Mouse (Mus musculus) frontal cortex, postnatal 36 days (tissue): ENCODE data around the gene Hypm.

Experiments
- DNase-seq, 2 experiments: peaks; one replicate each; pipeline ENCODE4 v3.0.0; 2022; ENCODE audit warnings: low spot score in 2 of 2

Gene Hypm

DNA sequence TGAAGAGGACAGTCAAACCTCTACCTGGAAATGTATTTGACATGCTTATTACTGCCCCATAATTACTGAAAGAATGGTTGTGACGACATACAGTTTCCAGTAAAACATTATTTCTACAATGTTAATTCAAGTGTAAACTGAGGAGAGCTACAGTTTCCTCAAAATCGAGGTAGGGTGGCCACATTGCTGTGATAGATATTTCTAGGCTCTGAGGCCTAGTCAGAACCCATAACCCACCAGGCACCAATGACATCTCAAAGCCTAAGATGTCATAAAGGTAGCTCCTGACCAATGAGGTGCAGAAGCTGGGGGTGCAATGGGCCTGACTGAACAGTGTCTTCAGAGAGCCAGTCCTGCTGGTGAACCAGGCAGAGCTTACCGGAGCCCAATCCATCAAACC, at the start of gene Hypm:
Gene Hypm, plus strand, starts transcription at position 301 of the 400 bp plus-strand sequence.
- no peak for DNase-seq

DNA sequence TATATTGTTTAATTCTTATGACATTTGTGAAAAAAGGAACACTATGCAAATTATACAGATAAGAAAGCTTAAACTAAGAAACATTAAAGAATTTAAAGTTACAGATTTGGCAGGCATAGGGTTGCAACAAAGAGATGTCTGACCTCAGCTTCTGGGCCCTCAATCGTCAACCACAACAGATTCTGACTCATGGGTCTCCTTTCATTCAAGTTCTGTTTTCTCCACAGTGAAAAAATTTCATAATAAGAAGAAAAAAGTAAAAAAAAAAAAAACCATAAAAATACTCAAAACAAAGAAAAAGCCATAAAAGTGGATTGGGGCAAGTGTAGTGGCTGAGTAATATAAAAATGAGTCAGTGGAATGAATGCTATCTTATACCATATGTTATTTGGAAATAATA, 36.6 kb upstream of the Hypm start:
- no peak for DNase-seq

DNA sequence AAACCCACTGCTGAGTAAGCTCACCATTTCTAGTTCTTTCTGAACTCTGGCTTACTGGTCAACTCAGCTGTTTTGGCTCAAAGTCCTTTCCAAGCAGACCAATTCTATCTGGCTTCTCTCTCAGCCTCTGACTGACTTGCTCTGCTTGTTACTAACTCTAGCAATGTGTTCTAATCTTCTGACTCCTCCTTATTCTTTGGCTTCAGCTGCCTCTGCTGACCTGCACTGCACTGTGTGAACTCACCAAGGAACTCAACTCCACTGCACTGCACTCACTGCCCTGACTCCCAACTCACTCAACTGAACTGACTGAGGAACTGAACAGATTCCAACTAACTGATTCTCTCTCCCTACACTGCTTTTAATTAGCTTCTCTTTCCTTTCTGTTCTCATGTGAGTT, 34.3 kb upstream of the Hypm start:
- no peak for DNase-seq

DNA sequence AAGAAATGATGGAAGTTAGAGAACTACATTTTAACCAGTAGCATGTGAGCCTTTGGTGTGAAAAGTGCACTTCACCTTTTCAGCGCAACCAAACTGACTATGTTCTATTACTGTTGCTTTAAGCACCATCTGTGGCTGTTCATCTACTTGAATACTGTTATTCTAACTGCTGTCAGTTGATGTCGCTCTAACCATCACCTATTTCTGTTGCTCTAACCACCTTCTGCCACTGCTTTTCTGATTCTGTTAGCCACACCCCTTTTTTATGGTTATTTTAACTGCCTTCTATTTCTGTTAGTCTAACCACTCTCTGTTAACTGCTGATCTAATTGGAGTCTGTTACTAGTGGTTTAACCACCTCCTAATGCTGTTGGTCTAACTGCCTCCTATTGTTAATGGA, 11.9 kb upstream of the Hypm start:
- no peak for DNase-seq

DNA sequence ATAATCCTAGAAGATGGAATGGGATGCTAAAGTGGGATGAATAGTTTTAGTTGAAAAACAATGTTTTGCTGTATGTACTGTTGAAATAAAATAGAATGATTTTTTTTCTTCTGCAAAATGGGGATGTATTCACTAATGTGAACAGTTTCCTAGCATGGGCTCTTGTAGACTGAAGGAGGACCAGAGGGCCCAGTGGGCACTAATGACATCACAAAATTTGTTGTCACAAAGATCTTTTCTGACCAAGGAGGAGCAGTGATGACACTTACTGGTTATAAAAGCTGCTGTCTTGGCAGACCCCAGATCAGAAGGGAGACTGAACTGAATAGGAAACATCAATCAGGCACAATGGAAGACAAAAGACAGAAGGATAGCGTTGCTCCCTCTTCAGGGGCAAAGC, 2.7 kb downstream of the Hypm start, which contains the start of gene H2al3:
Gene H2al3, plus strand, starts transcription at position 301 of the 400 bp plus-strand sequence.
- no peak for DNase-seq

DNA sequence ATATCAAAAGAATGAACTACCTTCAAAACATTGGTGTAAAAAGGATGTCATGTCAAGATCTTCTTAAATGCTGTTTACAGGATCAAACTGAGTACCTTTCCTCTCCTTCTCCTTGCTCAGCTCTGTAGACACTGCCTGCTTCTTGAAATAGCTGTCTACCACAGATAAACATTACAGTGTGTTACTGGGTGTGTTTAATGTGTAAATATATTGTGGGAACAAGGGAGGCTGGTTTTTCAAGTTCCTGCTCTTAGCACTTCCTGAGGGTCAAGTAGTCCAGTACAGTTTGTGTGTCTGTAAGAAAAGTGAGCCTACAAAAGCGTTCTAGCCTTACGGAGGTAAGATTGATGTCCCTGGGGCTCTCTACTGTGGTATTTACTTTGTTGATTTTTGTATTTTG, 15.1 kb downstream of the Hypm start:
- no peak for DNase-seq

DNA sequence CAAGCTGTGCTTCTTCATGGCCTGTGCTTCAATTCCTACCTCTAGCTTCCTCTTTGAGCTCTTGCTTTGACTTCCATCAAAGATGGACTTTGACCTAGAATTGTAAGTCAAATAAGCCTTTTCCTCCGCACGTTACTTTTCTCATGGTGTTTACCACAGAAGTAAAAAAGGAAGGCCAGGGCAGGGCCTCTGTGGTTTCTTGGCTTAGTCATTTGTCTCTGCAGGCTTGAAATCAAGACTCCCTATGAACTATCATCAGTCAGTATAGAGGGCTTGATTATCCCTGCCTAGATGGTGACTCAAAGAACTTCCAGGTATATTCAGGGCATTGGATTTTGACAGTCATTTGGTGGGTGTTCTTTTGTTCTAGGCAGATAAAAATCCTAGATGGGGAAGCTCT, 28.8 kb downstream of the Hypm start:
- no peak for DNase-seq

DNA sequence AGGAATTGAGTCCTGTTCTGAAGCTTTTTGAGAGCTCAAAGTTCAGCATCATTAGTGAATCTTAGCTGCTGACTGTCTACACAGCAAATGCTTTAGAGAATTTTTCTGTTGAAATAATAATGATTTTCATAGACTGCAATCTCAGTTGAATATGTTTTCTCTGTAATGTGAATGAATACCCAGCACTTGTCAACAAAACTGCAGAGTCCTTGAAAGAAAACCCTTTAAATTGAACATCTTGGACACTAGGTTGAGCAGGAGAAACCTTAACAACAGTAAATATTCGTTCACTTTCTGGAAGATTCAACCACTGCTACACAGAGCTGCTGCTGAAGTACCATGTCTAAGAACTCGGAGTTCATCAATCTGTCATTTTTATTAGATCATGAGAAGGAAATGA, 38.6 kb downstream of the Hypm start, which contains the start of gene Sytl5:
Gene Sytl5, plus strand, starts transcription at position 301 of the 400 bp plus-strand sequence.
- DNase-seq: no peak
